Mouse (Mus musculus) splenic B cell, adult 2 months (primary cell): ENCODE measurements at regions not wholly inside any gene's neighbourhood (a gene's known extent, or its start where the extent isn't known, plus 50 kb on each side); places are given as distances from the start of the nearest gene placed in this dataset.

Experiments
- DNase-seq: peaks from one replicate; pipeline ENCODE4 v3.0.0-alpha.2; 2011; ENCODE audit warnings: low read depth, low spot score
- H3K27me3 ChIP-seq: 2 replicates; pipeline ENCODE4 v1.6.1; 2012; ENCODE audit warnings: mild to moderate bottlenecking, low read length, moderate library complexity, mixed read lengths; ENCODE audit not compliant: control insufficient read depth, poor library complexity, insufficient read depth, severe bottlenecking
- H3K36me3 ChIP-seq: 2 replicates; pipeline ENCODE4 v1.6.1; 2012; ENCODE audit warnings: mild to moderate bottlenecking, low read length, moderate library complexity, mixed read lengths; ENCODE audit not compliant: control insufficient read depth, poor library complexity, insufficient read depth, severe bottlenecking

DNA sequence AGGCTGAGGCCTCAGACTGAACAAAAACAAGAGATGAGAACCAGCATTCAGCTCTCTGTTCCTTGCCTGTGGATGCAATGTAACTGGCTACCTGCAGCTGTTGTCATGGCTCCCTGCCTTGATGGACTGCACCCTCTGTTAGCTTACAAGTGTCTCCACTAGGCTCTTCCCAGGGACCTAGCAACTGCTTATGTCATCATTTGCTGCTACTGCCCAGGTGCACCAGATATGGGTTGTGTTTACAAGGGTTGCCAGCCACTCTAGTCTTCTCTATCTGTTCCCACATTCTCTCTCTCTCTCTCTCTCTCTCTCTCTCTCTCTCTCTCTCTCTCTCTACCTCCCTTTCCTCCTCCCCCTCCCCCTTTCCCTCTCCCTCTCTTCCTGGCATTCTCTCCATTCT, 126.4 kb downstream of the Matn1 start:
- DNase-seq, result no peak
- H3K27me3 ChIP-seq, result no peaks in the 10 kb centered on the region
- no peaks in the 10 kb centered on the region for H3K36me3 ChIP-seq

DNA sequence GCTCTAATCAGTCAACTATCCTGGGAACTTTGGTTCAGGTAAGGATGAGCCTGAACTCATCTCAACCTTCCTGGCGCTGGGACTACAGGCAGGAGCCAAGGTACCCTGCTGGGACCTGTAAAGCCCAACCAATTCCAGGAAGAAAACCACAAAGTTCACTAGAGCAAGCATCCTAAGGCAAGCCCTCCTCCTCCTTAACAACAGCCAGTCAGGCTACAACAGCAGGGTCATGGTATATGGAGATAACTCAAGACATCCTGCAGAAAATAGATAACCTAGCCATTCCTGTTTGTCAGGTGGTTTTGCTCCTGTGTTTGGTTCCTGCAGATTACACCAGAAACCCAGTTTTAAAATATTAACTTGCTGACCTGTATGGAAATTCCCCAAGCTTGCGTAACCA, 128.4 kb downstream of the Matn1 start:
- H3K27me3 ChIP-seq, result no peaks in the 10 kb centered on the region
- H3K36me3 ChIP-seq, result no peaks in the 10 kb centered on the region
- no peak for DNase-seq

DNA sequence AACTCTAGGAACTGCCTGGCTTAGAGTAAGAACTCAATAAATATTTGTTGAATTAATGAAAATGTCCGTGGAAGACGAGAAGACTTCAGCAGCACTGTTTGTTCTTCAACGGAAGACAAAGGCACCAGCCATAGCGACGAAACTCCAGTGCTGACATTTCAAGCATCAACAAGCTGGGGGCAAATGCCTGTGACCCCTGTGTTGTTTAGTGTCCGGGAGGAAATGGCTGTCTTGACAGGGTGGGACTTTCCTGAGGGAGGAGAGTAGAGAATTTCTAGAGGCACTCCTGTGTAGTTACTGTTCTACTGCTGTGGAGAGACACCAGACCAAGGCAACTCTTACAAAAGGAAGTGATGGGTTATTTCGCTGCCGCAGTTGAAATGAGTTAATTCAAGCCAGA, 129.2 kb downstream of the Matn1 start:
- DNase-seq, result no peak
- Histone ChIP-seq H3K27me3 (no peaks in the 10 kb centered on the region), H3K36me3 (no peaks in the 10 kb centered on the region)

DNA sequence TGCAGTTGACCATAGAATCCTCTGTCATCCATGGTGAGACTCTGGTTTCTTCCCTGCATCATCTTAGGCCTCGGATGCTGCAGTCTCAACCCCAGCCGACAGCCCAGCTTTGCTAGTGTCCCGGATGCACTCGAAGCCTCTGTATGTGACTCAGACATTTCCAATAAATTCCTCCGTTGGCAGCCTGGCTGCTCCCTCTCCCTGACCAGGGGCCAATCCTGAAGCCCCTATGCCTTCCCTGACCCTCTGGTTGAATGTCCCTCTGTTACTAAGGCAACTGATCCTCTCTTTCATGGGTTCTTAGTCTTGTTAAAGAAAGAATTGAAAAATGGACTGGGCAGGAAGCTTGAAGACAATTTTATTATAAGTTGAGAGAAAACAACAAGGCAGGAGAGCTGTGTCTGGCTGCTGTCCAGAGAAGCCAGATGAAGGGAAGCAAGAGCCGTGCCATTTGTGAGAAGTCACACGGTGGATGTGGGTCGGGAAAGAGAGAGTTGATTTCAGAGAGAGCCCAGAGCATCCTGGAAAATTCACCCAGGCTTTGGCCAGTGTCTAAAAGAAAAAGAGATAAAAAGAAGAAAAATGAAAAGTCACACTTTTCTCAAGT, 131.2 kb downstream of the Matn1 start:
- Histone ChIP-seq H3K36me3 (no peaks in the 10 kb centered on the region), H3K27me3 (no peaks in the 10 kb centered on the region)
- no peak for DNase-seq

DNA sequence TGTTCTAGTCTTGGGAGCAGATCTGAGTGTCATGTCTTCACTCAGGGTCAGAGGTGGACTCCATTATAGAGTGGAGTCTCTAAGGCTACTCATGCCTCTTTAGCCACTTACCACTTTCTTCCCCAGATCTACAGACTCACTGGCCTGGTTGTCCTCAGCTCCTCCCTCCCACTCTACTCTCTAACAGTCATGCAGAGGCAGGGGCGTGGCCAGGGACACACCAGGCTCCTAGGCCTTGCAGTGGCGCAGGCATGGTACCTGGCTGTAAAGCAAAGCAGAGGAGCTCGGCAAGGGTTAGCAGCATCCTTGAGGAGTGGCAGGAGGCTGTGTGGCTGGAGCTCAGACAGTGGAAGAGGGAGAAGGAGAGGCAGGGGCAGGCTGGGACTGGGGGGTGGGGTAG, 132.4 kb downstream of the Matn1 start:
- DNase-seq, result no peak
- no peaks in the 10 kb centered on the region for H3K27me3 ChIP-seq
- H3K36me3 ChIP-seq, result no peaks in the 10 kb centered on the region

DNA sequence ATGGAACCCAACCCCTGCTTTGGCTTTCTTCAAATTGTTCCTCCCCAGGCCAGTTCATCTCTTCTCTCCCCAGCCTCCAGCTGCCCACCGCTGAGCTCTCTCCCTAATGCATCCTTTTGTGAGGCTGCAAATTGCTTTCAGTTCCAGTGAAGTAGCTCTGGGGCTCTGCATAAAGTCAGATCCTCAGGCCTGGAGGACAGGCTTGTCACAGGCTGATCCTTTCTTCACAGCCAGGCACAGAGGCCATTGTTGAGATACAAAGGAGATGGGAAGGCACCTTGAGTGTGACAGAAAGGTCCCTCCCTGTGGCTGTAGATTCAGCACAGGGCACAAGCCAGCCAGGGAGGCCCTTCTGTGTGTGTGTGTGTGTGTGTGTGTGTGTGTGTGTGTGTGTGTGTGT, 135.9 kb downstream of the Matn1 start:
- Histone ChIP-seq H3K36me3 (no peaks in the 10 kb centered on the region), H3K27me3 (no peaks in the 10 kb centered on the region)
- DNase-seq, result no peak

DNA sequence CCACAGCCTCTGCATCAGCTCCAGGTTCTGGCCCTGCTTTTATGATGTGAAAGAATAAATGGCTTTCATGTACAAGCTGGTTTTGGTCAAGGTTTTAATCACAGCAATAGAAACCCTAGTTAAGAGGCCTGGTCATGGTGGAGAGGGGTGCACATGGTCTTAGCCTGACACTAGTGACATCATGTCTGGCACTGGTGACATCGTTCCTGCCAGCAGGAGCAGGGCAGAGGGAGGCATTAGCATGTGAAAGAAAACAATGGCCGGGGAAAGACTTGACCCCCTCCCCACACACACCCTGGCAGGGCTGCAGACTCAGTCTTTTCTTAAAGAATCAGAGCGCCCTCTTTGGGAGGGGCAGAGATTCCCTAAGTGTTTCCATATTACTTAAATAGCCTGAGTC, 139.2 kb downstream of the Matn1 start:
- no peaks in the 10 kb centered on the region for H3K27me3 ChIP-seq
- no peaks in the 10 kb centered on the region for H3K36me3 ChIP-seq
- DNase-seq, result no peak

DNA sequence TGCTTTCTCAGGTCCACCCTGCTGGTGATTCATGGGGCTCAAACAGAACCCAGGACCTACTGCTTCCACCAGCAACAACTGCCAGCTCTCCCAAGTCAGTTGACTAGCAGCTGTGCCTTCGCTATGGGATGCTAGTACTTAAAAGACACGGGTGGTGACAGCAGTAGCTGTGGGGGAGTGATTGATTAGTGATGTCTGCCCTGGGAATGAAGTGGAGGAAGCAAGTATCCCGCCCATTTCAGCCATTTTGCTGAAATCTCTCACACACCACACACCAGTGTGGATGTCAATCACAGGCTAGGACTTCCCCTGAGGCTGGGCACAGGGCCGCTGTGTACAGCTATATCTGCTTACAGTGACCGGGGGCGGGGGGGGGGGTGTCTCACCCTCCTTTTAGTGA, 153.2 kb downstream of the Matn1 start:
- DNase-seq, result no peak
- H3K36me3 ChIP-seq, result no peaks in the 10 kb centered on the region
- H3K27me3 ChIP-seq, result no peaks in the 10 kb centered on the region

DNA sequence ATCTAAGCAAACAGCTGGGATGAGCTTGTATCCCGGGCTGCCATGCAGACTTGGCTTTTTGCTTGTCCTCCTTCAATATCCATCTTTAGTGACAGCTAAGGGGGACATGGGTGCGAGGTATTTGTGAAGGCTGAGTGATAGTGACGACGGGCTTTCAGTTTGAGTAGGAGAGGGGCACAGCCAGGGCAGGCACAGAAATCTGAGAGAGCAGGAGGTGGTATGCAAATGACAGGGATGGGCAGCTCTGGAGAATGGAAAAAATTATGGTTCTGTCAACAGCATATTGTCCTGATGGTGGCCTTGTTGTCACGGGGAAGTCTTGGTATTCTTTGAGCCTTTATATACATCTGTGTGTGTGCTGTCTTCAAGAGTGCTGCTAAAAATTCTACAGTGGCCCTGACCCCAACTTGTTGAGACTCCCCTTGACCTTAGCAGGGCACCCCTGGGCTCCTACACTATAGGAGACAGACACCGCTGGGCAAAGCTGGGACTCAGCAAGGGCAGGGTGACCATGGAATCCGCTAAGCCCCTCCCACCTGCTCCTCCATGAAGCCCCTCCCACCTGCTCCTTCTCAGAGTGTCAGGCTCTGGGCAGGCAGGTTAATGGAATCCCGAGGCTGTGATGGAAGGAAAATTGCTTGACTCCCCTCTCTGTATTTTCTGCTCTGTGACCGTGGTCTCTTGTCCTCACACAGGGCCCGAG, 156.1 kb downstream of the Matn1 start:
- Histone ChIP-seq H3K27me3 (no peaks in the 10 kb centered on the region), H3K36me3 (no peaks in the 10 kb centered on the region)
- no peak for DNase-seq

DNA sequence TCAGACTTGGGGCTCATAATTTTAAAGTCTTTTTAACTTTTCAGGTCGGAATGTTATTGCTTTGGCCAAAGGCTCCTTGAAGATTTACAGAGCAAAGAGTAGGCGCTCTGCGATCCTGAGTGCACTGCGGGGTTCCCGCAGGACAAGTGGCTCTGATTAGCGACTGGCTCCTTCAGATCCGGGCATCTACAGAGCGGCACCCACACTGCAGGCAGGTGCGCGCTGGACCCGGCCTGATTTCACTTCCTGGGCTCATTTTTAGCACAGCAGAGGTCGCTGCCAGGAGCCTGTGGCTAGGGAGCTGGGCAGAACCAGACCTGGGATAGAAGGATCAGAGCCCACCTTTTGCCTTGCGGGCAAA, 156.6 kb downstream of the Matn1 start:
- DNase-seq, result no peak
- H3K36me3 ChIP-seq, result no peaks in the 10 kb centered on the region

DNA sequence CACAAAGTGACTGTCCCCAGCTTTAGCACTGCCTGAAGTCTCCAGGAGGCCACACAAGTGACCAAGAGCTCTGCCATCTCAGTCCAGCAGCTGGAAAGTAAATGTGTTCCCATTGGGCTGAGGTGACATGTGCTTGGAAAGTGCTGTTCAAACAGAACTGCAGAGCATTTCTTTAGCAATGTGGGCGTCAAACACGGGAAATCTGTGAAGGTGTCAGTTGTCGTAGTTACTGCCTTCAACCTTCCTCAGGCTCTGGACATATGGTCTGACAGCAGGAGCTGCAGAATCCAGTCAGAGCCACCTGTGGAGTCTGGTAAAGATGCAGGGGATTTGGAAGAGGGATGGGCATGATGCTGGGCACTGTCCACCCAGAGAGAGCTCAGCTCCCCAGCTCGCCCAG, 158.0 kb downstream of the Matn1 start:
- no peak for DNase-seq
- Histone ChIP-seq H3K27me3 (no peaks in the 10 kb centered on the region), H3K36me3 (no peaks in the 10 kb centered on the region)

More for the DNA sequence above, 156.6 kb downstream of the Matn1 start:
- no peaks in the 10 kb centered on the region for H3K27me3 ChIP-seq

DNA sequence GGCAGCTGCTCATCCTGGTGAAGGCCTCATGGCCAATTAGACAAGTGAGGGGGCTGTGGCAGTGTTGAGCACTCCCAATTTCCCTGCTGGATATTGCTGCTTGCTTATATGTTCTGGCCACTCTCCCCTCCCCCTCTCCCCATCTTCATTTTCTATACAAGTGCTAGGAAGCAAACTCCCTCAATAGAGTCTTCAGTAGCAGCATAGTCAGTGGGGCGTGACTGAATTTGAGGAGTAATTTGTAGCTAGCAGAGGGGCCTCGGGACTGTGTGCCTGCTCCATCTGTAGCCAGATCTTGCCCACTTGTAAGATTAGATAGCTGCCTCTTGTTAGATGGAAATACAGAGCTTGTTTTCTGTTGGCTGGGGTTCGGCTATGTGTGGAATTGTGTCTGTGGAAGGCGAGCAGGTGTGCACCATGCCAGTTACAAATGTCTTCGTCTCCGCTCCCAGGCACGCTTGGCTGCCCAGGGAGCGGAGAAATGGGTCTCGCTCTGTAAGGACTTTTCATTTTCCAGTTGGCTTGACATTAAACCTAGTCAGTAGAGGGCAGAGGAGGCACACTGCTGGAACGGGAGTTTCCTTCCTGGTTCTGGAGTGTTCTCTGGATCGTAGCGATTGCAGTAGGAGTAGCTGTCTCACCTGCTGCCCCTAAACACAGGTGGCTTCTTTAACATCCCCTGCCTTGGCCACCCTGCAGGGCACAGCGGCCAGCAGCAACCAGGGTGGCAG, 163.1 kb downstream of the Matn1 start:
- DNase-seq, result no peak
- Histone ChIP-seq H3K36me3 (no peaks in the 10 kb centered on the region), H3K27me3 (no peaks in the 10 kb centered on the region)

DNA sequence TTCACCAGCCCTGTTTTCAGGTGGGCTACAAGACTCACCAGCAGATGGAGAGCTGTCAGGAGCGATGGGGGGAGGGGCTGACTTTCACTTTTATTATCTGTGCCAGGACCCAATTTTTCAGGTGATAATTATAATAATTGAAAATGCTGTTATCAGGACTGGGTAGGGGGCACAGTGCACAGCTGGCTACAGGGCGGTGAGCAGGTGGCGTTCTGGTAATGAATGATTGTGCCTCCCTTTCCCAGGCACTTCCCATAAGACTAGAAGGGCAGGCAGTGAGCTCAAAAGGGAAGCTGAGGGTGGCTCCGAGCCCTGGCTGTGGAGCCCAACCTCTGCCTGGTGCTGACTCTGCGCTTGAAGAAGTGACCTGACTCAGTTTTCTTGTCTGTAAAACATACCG, 168.4 kb downstream of the Matn1 start:
- Histone ChIP-seq H3K36me3 (no peaks in the 10 kb centered on the region), H3K27me3 (no peaks in the 10 kb centered on the region)
- DNase-seq, result no peak

DNA sequence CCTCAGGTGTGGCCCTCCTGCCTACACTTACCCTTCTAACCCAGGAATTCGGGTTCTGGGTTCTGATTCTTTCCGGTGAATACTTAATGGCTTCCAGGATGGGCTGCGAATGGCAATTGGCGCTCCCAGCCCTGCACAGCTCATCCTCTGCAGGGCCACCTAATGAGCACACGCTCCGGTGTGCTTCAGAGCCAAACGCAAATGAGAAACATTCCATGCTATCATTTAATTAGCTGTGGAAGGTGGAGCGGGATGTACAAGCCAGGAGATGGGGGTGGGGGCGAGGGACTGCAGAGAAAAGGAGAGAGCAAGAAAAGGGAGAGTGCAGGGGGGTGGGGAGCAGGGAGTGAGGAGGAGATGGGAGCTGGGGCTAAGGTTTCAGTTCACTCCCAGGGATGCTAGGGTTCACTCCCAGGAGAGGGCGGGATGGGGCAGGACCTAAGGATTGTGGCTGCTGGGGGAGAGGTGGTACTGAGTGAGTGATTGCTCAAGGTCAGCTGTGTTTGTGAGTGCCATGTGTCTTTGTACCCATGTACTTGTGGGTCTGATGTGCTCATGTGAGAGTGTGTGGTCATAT, 169.6 kb downstream of the Matn1 start:
- Histone ChIP-seq H3K36me3 (no peaks in the 10 kb centered on the region), H3K27me3 (no peaks in the 10 kb centered on the region)
- DNase-seq, result no peak

DNA sequence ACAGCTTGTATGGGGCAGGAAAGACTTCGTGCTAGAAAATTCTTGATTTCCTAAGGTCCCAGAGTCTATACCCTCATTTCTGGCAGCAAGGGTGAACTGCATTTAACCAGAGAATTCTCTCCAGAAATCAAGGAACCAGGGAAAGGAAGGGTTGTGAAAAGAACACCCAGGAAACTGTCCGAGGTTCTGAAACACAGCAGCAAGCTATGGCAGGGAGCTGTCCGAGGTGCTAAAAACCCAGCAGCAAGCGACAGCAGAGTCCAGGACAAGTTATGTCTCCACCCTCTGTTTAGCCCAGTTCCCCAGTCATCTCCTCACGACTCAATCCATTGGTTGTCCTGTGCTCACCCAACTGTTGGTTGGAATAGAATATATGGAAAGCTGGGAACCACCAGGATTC, 171.1 kb downstream of the Matn1 start:
- peak; percentile 35 for DNase-seq
- no peaks in the 10 kb centered on the region for H3K27me3 ChIP-seq
- no peaks in the 10 kb centered on the region for H3K36me3 ChIP-seq
